Mouse (Mus musculus) adrenal gland, adult 18-20 months (tissue): ENCODE results near the gene Ccdc136. TPM values are rescaled to one million over a fixed set of nuclear protein-coding genes. Genes with fewer than 3 reads are reported as not detected.
"Not testable (repeated sequence)": the region's sequence is repeated elsewhere in the genome, so short reads cannot be mapped to it uniquely, and the experiment has no call there.

Experiments
- DNase-seq, 2 experiments: peaks; one replicate each; pipeline ENCODE4 v3.0.0; 2021 to 2022; ENCODE audit warnings: low spot score in 2 of 2
- long read RNA-seq, 2 experiments: library from polyadenylated mRNA; stranded (forward); transcript quantifications; one replicate each; pipeline ENCODE4 v2.0.0; 2021
- total RNA-seq, 2 experiments: library from RNA; stranded (reverse); gene quantifications; 1 replicate in 1 of 2; 2 replicates in 1 of 2; pipeline ENCODE4 v1.2.3; 2021

The Ccdc136 gene
- total RNA-seq, result 1 to 10 TPM; 4.7 to 5.5 TPM
- long read RNA-seq, experiment 1, partial matches to known transcripts, result 0 of 4 reads
- long read RNA-seq, experiment 1, other reads (novel, unspliced or antisense), result 1 of 4 reads
- long read RNA-seq, experiment 2, partial matches to known transcripts, result 0 of 10 reads
- long read RNA-seq, experiment 2, other reads (novel, unspliced or antisense), result 7 of 10 reads

DNA sequence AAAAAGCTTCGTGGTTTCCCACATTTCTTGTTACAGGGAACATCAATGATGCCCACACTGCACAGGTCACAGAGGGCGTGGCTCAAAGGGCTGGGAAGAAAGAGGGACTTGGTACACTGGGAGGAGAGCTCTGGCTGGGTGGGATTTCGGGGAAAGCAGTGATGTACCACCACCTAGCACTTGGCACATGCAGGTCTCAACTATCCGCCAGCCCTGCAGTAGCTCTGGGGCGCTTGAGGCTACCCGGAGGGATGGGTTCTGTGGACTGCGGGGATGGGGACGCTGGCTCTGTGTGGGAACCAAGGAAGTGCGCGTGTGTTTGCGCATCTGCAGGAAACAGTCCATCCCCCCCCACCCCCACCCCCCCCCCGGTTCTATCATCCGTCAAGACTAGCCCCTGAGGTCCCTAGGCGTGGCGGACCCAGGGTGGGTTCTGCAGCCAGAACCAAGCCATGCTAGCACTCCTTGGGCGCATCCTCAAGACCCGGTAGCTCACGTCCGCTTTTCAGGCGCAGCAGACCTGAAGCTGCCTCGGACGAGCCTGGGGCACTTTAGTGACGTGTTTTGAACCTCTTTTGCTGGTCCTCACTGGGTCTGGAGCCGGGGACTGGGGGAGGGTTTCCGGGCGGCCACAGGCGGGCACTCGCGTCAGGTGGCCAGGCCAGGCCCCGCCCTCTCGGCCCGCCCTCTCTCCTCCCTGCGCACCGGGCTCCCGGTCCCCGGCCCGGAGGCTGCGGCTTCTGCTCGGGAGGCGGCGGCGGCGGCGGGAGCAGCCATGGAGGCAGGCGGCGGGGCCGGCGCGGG, at the start of gene Ccdc136:
TSS of gene Ccdc136 (plus strand) at position 400 of the 804 bp plus-strand sequence.
- DNase-seq, result peak; percentile 70 to 76

DNA sequence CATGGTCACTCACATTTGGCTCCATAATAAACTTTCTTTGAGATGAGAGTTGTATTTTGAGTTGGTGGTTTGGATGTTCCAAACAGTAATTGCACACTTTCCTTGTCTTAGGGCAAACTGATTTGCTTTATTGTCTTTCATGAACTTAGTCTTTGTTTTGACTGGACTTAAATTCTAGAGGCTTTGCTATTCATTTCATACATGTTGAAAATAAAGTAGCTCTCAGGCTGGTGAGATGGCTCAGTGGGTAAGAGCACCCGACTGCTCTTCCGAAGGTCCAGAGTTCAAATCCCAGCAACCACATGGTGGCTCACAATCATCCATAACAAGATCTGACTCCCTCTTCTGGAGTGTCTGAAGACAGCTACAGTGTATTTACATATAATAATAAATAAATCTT, 49.6 kb upstream of the Ccdc136 start:
- not testable (repeated sequence) for DNase-seq

GRCm38 (mm10) chr6:29347189-29347588, 48.9 kb upstream of the Ccdc136 start:
- DNase-seq, result no peak

DNA sequence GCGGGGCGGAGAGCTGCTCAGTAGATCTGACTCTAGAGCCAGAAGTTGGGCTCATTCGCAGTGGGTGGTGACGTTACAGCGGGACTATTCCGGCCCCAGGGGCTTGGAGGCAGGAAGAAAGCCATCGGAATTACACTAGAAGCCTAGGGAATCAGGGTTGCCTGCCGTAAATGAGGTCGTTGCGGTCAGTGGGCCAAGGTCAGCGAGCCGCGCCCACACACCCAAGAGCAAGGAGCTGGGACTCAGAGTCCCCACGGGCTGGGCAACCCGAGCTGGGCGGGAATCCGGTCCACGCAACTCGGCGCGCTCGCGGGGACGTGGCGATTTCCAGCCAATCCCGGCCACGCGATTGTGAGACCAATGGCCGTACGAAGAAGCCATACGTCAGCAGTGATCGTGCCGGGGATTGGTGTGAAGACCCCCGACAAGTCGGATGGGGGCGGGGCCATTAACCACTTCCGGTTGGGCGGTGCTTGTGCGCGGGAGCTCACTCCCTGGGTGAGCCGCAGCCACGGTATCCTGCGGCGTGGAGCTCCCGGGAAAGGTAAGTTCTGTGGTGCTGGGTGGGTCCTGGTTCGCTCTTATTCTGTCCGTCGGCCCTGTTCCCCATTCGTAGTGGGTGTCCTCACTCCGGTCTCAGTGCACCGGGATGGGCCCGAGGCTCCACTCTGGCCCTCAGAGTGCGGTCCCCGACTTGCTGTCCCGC, 48.3 kb upstream of the Ccdc136 start, which contains the start of gene Calu:
TSS of gene Calu (plus strand) at position 405 of the 706 bp plus-strand sequence.
- DNase-seq, result peak; percentile 99

GRCm38 (mm10) chr6:29348371-29348724, 47.8 kb upstream of the Ccdc136 start:
- DNase-seq, result no peak

- DNase-seq, result no peak
These were observed 44.5 kb upstream of the Ccdc136 start for GRCm38 (mm10) chr6:29351613-29352012.

- no peak for DNase-seq
These were observed 43.3 kb upstream of the Ccdc136 start for GRCm38 (mm10) chr6:29352816-29353215.

DNA sequence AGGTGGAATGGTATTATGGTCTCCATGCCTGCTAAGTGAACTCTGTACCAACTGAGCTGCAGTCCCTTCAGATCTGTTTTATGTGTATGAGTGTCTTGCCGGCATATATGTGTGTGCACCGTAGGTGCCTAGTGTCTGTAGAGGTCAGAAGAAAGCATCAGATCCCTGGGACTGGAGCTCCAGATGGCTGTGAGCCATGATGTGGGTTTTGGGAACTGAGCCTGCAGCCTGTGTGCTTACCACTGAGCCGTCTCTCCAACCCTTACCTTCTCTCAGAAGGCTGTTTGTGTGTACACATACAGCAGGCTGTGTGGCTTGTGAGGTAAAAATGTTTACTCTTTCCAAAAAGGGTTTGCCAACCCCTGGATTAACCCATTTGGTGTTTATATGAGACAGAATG, 36.7 kb upstream of the Ccdc136 start:
- no peak for DNase-seq

DNA sequence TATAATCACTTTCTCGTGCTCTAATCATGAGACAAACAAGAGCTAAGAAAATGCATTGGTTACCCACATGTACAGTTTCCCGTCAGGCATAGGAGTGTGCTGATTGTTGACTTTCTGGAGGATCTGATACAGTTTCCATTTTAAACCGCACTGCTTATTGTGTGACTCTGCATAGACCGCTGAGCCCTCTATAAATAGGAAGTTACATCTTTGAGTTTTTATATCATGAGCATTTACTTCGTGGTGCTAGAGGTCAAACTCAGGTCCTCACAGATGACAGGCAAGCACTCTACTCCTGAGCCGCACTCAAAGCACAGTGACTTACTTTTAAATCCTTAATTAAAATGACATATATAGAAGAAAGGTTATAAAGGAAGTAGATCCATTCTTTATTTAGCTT, 35.9 kb upstream of the Ccdc136 start:
- no peak for DNase-seq

- no peak for DNase-seq
These were observed 33.6 kb upstream of the Ccdc136 start for GRCm38 (mm10) chr6:29362246-29363128.

GRCm38 (mm10) chr6:29363129-29363515, 33.0 kb upstream of the Ccdc136 start:
- no peak for DNase-seq

DNA sequence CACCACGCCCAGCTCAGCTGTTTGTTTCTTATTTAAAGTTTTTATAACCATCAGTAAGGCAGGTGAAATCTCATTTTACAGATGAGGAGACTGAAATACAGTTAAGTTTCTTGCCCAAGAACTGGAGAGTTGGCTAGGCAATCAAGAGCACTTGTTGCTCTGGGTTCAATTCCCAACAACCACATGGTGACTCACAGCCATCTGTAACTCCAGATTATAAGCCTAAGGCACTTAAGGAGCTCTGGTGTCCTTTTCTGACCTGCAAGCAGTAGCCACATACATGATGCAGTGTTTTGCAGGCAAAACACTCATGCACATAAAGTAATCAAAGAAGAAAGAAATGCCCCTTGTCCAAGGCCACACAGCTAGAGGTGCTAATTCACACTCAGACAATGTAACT, 30.8 kb upstream of the Ccdc136 start:
- DNase-seq, result no peak

DNA sequence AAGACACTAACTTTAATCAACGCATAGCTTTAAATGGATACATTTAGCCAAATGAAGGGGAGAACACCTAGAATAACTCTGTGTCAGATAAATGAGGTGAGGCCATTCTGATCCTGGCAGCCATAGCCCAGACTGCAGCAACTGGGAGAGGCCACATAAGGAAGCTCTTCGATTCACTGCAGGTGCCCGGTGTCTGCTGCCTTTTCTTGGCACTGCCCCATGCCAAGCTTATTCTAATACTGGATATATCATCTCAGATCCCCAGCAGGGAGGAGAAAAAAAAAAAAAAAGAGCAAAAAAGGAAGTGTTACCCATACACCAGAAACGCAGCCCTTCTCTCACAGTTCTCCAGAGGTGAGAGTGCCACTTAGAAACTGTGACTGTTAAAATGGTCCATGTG, 18.7 kb upstream of the Ccdc136 start:
- DNase-seq, result no peak

DNA sequence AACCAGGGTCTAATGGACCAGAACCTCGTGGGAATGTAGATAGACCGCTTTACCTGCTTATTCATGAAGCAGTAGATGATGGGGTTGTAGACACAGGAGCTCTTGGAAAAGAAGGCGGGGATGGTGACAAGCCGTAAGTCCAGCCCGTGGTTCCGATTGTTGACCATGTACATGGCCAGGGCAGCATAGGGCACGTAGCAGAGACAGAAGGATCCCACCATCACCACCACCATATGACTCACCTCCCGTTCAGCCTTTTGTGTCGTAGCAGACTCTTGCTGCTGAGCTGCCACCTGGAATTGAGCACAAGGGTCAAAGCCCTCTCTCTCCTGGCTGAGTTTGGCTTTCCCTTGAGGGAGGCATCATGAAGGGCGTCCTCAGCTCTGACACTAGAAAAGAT, 17.4 kb upstream of the Ccdc136 start:
- DNase-seq, result no peak

DNA sequence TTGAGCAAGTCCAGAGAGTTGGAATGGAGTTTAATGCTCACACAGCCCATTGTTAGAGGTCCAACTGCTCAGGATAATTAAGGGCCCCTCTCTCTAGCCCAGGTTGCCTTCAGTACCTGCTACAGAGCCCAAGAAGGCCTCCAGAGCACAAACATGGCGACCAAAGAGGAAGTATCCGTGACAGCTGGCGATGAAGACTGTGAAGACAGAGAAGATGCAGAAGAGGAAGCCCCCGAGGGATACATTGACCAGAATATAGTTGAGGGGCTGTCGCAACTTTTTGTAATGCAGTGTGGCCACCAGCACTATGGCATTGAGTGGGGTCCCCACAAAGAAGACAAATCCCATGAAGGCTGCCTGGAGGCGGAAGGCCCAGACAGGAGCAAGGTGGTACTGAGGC, 16.2 kb upstream of the Ccdc136 start:
- no peak for DNase-seq

DNA sequence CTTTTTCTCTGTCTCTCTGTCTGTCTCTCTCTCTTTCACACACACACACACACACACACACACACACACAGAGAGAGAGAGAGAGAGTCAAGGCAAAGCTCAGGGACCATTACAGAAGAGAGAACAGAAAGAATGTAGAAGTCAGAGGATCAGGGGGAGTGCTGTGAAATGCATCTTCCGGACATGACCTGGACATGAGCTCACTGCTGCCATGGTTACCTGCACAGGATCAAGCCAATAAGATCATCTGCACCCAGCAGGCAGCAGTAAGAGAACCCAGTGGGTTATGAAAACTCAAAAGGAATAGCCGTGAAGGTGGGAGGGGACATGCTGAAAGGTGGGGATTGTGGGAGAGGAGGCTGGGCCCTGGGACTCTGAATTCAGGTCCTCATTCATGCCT, 13.7 kb upstream of the Ccdc136 start:
- DNase-seq, result no peak

DNA sequence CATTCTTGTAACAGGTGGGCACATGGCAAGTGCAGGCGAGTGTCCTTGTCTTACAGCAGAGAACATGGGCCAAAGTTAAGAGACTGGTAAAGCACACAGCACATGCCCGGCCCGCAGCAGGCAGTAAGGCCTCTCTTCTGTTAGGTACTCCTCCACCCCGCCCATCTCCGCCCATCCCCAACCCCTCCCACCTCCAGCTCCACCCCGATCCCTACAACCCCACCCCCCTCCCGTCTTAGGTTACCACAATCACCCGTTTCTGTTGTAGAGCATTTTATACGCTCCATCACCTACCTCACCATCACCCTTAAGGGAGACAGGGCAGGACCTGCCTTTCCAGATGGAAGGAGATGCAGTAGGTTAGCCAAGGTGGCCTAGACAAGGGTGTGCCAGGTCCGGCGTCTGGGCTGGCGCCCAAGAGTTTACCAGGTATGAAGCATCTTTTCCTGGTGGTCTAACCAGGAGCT, 8.0 kb upstream of the Ccdc136 start, which contains the start of gene Opn1sw:
TSS of gene Opn1sw (minus strand) at position 417 of the 467 bp plus-strand sequence.
- no peak for DNase-seq

- DNase-seq, result peak; percentile 56 to 69
These were observed 7.5 kb upstream of the Ccdc136 start for GRCm38 (mm10) chr6:29388606-29389080.

- no peak for DNase-seq
These were observed 6.7 kb upstream of the Ccdc136 start for GRCm38 (mm10) chr6:29389425-29389824.

GRCm38 (mm10) chr6:29390500-29390899, 5.6 kb upstream of the Ccdc136 start:
- not testable (repeated sequence) for DNase-seq

DNA sequence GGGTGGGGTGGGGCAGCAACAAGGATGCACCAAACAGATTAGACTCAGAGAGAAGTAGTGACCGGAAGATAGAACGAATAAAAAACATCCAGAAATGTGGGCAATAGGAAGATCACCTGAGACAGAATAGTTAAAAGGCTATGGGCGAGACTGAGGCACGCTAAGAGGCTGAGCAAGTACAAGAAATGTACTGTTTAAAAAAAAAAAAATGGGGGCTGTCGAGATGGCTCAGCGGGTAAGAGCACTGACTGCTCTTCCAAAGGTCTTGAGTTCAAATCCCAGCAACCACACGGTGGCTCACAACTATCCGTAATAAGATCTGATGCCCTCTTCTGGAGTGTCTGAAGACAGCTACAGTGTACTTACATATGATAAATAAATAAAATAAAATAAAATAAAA, 4.9 kb upstream of the Ccdc136 start:
- not testable (repeated sequence) for DNase-seq
